Mouse (Mus musculus) thymus, adult 2 months (tissue): ENCODE measurements around the gene Mr1. TPM values are rescaled to one million over a fixed set of nuclear protein-coding genes. Genes with fewer than 3 reads are reported as not detected.

Experiments used
- DNase-seq: peaks from one replicate; pipeline ENCODE4 v3.0.0; 2021
- H3K27ac ChIP-seq: fragments of 200-500 bp; 2 replicates; pipeline ENCODE4 v1.5.1; 2012; ENCODE audit warnings: low read length, control low read depth; ENCODE audit not compliant: control insufficient read depth, insufficient read depth
- H3K27me3 ChIP-seq: fragments of 200-500 bp; 2 replicates; pipeline ENCODE4 v1.6.1; 2012; ENCODE audit warnings: mild to moderate bottlenecking, low read length, moderate library complexity, mixed read lengths; ENCODE audit not compliant: control insufficient read depth, insufficient read depth
- H3K36me3 ChIP-seq: fragments of 200-500 bp; 2 replicates; pipeline ENCODE4 v1.6.1; 2012; ENCODE audit warnings: mild to moderate bottlenecking, low read length, moderate library complexity; ENCODE audit not compliant: control insufficient read depth, insufficient read depth
- H3K4me1 ChIP-seq: fragments of 200-500 bp; replicated peaks from 2 replicates; pipeline ENCODE4 v1.6.1; 2012; ENCODE audit warnings: low read length; ENCODE audit not compliant: control insufficient read depth, insufficient read depth
- H3K4me3 ChIP-seq: fragments of 200-500 bp; 2 replicates; pipeline ENCODE4 v1.5.1; 2012; ENCODE audit warnings: mild to moderate bottlenecking, low read length, control low read depth, moderate library complexity; ENCODE audit not compliant: control insufficient read depth, insufficient read depth
- CTCF ChIP-seq: fragments of 200-500 bp; IDR thresholded peaks from 2 replicates; pipeline ENCODE4 v1.5.1; 2012; ENCODE audit warnings: mild to moderate bottlenecking, control low read depth, low read length, moderate library complexity, borderline replicate concordance; ENCODE audit not compliant: control insufficient read depth, poor library complexity, insufficient read depth; ENCODE audit errors: extremely low read depth
- POLR2A ChIP-seq: fragments of 200-500 bp; IDR thresholded peaks from 2 replicates; pipeline ENCODE4 v1.6.1; 2012; ENCODE audit warnings: mild to moderate bottlenecking, low read length, control low read depth, moderate library complexity; ENCODE audit not compliant: control insufficient read depth, poor library complexity, insufficient read depth; ENCODE audit errors: extremely low read depth
- WGBS: fragments of 180-500 bp; shearing (Covaris S2); methylation state at CpG from one replicate; pipeline ENCODE4 v1.1.7; 2018; 5-methylcytosine and 5-hydroxymethylcytosine counted together
- polyA plus RNA-seq: library from polyadenylated mRNA; depleted of rRNA; stranded (reverse); fragments of >200 nt; gene quantifications from 2 replicates; pipeline ENCODE4 v1.2.3, GENCODE M21; 2012

The Mr1 gene
- polyA plus RNA-seq, 1 experiment: 37.9 TPM

DNA sequence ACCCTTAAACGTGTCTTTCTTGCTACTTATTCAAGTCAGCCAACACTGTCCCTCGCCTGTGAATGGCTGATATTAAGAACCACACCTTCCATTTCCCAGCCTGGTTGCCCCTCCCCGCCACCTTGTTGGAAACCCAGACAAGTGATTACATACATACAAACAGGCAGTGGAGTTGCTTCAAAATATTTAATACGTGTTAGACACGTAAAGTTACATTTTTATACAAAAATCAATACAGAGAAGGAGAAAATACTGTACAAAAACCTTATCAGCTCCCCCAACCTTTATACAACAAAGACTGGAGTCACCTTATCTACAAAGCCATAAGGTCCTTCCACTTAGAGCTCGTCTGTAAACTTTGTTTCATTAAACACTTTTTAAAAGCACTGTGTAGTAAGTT is 49.3 kb downstream of the Mr1 start:
- Histone ChIP-seq H3K4me1 (peaks cover 15% of the 10 kb centered on the region), H3K27me3 (no peaks in the 10 kb centered on the region), H3K27ac (no peak overlapping the region), H3K4me3 (no peak overlapping the region), H3K36me3 (no peaks in the 10 kb centered on the region)
- WGBS: 45% methylated on average over 6 of the region's 6 CpGs
- DNase-seq: no peak
- TF ChIP-seq CTCF (no peak), POLR2A (no peak)

DNA sequence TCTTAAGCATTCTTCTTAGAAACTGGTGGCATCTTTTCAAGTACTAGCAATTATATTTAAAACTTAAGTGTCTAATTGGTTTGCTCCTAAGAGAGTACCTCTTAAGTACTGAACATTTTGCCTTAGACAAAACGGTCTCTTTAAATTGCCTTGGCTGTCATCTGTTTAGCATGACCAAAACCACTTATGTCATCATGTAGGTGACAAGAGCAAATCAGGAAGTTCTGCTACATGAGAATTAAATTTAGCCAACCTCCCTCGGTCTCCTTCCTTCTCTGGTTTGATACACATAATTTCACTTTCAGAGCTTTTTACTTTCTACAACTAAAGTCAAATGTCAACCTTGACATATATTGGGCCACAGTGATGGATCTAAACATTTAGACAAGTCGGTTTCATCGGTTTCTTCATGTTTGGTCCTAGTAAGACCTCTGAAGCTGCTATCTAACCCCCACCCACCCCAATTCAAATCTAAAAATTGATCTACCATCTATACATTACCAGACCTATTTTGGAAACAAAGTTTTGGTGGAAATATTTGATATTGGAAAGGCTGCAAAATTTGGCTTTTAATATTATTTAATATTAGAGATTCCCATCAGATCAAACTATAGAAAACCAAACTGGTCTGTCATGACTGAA is 49.9 kb downstream of the Mr1 start:
- WGBS: 27% methylated on average over 4 of the region's 4 CpGs
- no peak for DNase-seq
- H3K4me1 ChIP-seq: peaks cover 20% of the 10 kb centered on the region

DNA sequence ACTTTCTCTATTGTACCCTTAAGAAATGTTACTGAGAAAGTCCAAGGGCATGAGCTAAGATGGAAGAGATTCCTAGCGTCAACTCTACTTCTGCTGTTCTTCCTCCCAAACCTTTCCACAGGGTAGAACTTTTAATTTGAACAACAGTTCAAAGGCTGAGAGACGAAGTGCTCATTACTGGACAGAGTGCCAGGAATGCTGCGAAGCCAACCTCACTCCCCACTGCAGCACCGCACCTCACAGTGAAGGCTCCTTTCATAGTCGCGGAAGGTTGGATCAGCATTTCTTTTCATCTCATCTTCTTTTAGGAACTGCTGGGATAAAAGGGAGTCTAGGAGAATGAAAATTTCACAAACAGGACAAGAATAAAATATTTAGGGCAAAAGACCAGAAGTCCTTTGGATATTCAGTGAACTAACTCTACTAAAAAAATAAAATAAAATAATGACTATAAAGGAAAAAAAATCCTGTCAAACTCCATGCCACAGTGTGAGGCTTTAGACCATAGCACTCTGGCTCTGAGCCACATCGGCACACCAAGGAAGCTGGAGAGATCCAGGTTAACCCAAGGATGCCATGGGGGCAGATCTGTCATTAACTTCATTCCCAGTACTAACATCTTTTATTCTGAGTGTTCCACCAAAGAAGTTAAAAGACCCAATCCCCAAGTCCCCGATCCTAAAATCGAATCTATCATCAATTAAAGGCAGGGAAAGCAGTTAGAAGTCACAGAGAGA is 52.5 kb downstream of the Mr1 start:
- WGBS: 96% methylated on average over 9 of the region's 9 CpGs

More for the DNA sequence above, 49.9 kb downstream of the Mr1 start:
- Histone ChIP-seq H3K36me3 (no peaks in the 10 kb centered on the region), H3K4me3 (no peak overlapping the region), H3K27ac (no peak overlapping the region), H3K27me3 (no peaks in the 10 kb centered on the region)
- no peak for TF ChIP-seq POLR2A
- TF ChIP-seq CTCF: no peak

DNA sequence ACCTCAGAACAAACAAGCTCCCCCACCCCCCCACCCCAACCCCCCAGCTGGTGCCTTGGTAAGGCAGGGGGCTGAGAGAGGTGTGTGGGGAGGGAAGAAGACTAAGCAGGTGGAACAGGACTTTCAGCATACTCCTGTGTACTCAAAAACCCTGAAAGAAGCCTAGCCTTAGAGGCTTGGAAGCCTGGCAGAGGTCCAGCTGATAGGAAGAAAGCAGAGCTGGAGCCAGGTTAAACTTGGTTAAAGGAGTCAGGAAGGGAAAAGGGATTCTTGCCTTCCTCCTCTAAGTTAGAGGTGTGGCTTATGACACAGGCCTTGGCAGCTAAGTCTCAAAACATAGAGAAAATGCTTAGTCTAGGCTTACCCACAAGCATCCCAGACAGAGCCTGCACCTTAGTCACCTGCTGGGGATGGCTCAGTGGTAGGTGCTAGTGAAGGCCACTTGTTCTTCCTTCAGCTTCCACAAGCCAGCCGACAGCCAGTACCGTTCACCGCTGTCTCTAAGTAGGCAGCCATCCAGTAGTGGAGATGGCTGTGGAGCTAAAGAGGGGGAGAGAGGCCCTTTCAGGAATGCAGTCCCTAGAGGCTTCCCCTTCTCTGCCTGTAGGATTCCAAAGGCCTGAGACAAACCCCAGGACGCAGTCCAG is 53.3 kb downstream of the Mr1 start:
- peaks cover 39% of the 10 kb centered on the region for H3K4me1 ChIP-seq
- no peaks in the 10 kb centered on the region for H3K36me3 ChIP-seq
- no peak overlapping the region for H3K4me3 ChIP-seq
- no peaks in the 10 kb centered on the region for H3K27me3 ChIP-seq
- WGBS: 92% methylated on average over 4 of the region's 4 CpGs
- DNase-seq: no peak
- TF ChIP-seq CTCF (no peak), POLR2A (no peak)
- no peak overlapping the region for H3K27ac ChIP-seq

More for the DNA sequence above, 52.5 kb downstream of the Mr1 start:
- DNase-seq: no peak
- no peaks in the 10 kb centered on the region for H3K36me3 ChIP-seq
- TF ChIP-seq POLR2A: no peak
- no peak for TF ChIP-seq CTCF
- no peak overlapping the region for H3K4me3 ChIP-seq
- peaks cover 36% of the 10 kb centered on the region for H3K4me1 ChIP-seq
- H3K27ac ChIP-seq: no peak overlapping the region
- no peaks in the 10 kb centered on the region for H3K27me3 ChIP-seq

DNA sequence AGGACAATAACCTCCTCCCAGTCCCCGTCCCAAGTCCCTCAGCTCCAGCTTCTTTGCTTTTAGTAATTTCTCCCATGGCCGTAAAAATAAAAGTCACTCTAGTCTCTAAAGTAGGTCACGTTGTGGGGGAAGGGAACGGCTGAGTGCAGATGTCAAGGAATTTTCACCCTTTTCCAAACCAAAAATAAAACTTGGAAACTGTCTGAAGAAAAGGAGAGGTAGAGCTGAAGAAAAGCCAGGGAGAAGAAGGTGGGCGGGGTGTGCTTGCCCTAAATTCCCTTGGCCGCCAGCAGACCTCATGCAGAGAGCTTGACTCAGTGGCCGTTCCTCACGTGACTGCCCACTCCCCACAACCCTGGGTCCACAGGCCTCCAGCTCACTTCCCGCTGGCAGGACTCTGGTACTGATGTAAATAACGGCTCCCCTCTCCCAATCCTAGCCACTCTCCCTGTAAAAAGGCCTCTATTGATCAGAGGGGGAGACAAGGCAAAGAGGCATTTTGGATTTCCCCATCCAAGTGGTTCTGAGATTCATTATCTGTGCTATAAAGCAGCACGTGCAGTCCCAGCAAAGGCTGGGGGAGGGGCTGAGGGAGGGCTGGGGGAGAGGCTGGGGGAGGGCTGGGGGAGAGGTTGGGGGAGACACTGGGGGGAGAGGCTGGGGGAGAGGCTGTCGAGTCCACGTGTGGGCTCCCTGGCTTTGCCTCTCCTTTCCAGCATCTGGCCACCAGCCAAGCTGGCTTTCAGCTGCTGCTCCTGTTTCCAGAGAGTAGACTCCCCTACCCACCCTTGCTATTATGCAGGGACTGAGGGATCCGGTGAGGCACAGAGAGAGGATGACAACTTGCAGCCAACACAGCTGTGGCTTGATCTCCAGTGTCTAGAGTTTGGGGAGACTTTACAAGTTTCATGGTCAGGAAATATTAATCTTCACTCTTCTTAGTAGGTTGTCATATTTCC is 54.5 kb downstream of the Mr1 start:
- TF ChIP-seq POLR2A (no peak), CTCF (no peak)
- H3K27me3 ChIP-seq: no peaks in the 10 kb centered on the region
- no peaks in the 10 kb centered on the region for H3K36me3 ChIP-seq
- no peak overlapping the region for H3K4me3 ChIP-seq
- WGBS: 66% methylated on average over 14 of the region's 14 CpGs
- H3K4me1 ChIP-seq: peaks cover 40% of the 10 kb centered on the region
- peak overlapping the region; percentile 35; the same call in 1 of the 2 replicates for H3K27ac ChIP-seq
- DNase-seq: no peak
